Mouse (Mus musculus) intestine, embryonic 14.5 days (tissue): ENCODE results near the gene Mical2. TPM values are rescaled to one million over a fixed set of nuclear protein-coding genes. Genes with fewer than 3 reads are reported as not detected.

Source experiments
- ATAC-seq: fragments of 200-750 bp; cut with Nextera tagmentation; replicated peaks from 2 replicates; pipeline ENCODE4 v1.8.0; 2017; ENCODE audit warnings: low read depth, moderate number of reproducible peaks, moderate TSS enrichment, moderate library complexity; ENCODE audit not compliant: low FRiP score, low TSS enrichment
- DNase-seq: peaks from one replicate; pipeline ENCODE4 v3.0.0-alpha.2; 2018; ENCODE audit warnings: low spot score
- H3K27ac ChIP-seq: fragments of 300-500 bp; sonication (generic); 2 replicates; pipeline ENCODE4 v1.5.1; 2014; ENCODE audit warnings: low read depth, mild to moderate bottlenecking, control low read depth
- H3K27me3 ChIP-seq: fragments of 300-500 bp; sonication (generic); replicated peaks from 2 replicates; pipeline ENCODE4 v1.6.1; 2014; ENCODE audit warnings: low read length, control low read depth; ENCODE audit not compliant: control insufficient read depth, insufficient read depth
- H3K36me3 ChIP-seq: fragments of 300-500 bp; sonication (generic); 2 replicates; pipeline ENCODE4 v1.6.1; 2014; ENCODE audit warnings: low read length, control low read depth; ENCODE audit not compliant: control insufficient read depth, insufficient read depth
- H3K4me1 ChIP-seq: fragments of 300-500 bp; sonication (generic); replicated peaks from 2 replicates; pipeline ENCODE4 v1.6.1; 2014; ENCODE audit warnings: low read length, control low read depth, mixed read lengths; ENCODE audit not compliant: control insufficient read depth, insufficient read depth
- H3K4me2 ChIP-seq: fragments of 300-500 bp; sonication (generic); 2 replicates; pipeline ENCODE4 v1.6.1; 2014; ENCODE audit warnings: low read length
- H3K4me3 ChIP-seq: fragments of 300-500 bp; sonication (generic); 2 replicates; pipeline ENCODE4 v1.5.1; 2014; ENCODE audit warnings: low read depth, low read length, control low read depth, mixed read lengths
- H3K9ac ChIP-seq: fragments of 300-500 bp; sonication (generic); 2 replicates; pipeline ENCODE4 v1.6.1; 2014; ENCODE audit warnings: mild to moderate bottlenecking, low read length
- H3K9me3 ChIP-seq: fragments of 300-500 bp; sonication (generic); 2 replicates; pipeline ENCODE4 v1.6.1; 2016; ENCODE audit warnings: low read length, control low read depth; ENCODE audit not compliant: control insufficient read depth
- WGBS: fragments of 180-500 bp; shearing (Covaris S2); extraction: QIAGEN DNeasy Blood & Tissue Kit; methylation state at CpG from one replicate; pipeline ENCODE4 v1.1.7; 2014; 5-methylcytosine and 5-hydroxymethylcytosine counted together
- polyA plus RNA-seq: library from polyadenylated mRNA; unstranded; fragments of >200 nt; fragmentation: Nextera tagmentation; extraction: Ambion mirVana; gene quantifications from 2 replicates; pipeline ENCODE4 v1.2.1, GENCODE M21; 2014

The Mical2 gene
- polyA plus RNA-seq, 1 experiment from 2014 or later: 18.2 TPM

GRCm38 (mm10) chr7:112298871-112299422, 73.3 kb downstream of the Mical2 start:
- no peak overlapping the region for H3K27ac ChIP-seq
- no peak overlapping the region for H3K4me2 ChIP-seq
- 76% methylated on average over 3 of the region's 3 CpGs for WGBS
- no peaks in the 10 kb centered on the region for H3K36me3 ChIP-seq
- H3K4me1 ChIP-seq: peaks cover 16% of the 10 kb centered on the region
- no peak for DNase-seq
- no peak overlapping the region for H3K9ac ChIP-seq
- H3K27me3 ChIP-seq: no peaks in the 10 kb centered on the region
- no peak for ATAC-seq
- H3K9me3 ChIP-seq: no peaks in the 10 kb centered on the region
- H3K4me3 ChIP-seq: no peak overlapping the region

GRCm38 (mm10) chr7:112299521-112300096, 74.0 kb downstream of the Mical2 start:
- no peak for ATAC-seq
- DNase-seq: no peak
- no peak overlapping the region for H3K4me2 ChIP-seq
- H3K27me3 ChIP-seq: no peaks in the 10 kb centered on the region
- no peak overlapping the region for H3K9ac ChIP-seq
- H3K4me1 ChIP-seq: peaks cover 16% of the 10 kb centered on the region
- WGBS: 63% methylated on average over 10 of the region's 10 CpGs
- no peaks in the 10 kb centered on the region for H3K9me3 ChIP-seq
- no peak overlapping the region for H3K27ac ChIP-seq
- H3K4me3 ChIP-seq: no peak overlapping the region
- H3K36me3 ChIP-seq: no peaks in the 10 kb centered on the region

- Histone ChIP-seq H3K36me3 (no peaks in the 10 kb centered on the region), H3K9me3 (no peaks in the 10 kb centered on the region), H3K4me1 (peaks cover 16% of the 10 kb centered on the region), H3K4me3 (no peak overlapping the region), H3K27ac (no peak overlapping the region), H3K4me2 (no peak overlapping the region), H3K27me3 (no peaks in the 10 kb centered on the region), H3K9ac (no peak overlapping the region)
- 80% methylated on average over 5 of the region's 5 CpGs for WGBS
- DNase-seq (no peak), ATAC-seq (no peak)
These were observed 74.5 kb downstream of the Mical2 start for GRCm38 (mm10) chr7:112300141-112300540.

GRCm38 (mm10) chr7:112301052-112301451, 75.4 kb downstream of the Mical2 start:
- Histone ChIP-seq H3K4me3 (no peak overlapping the region), H3K4me1 (peaks cover 16% of the 10 kb centered on the region), H3K9ac (no peak overlapping the region), H3K9me3 (no peaks in the 10 kb centered on the region), H3K36me3 (no peaks in the 10 kb centered on the region), H3K27ac (no peak overlapping the region), H3K27me3 (no peaks in the 10 kb centered on the region), H3K4me2 (no peak overlapping the region)
- ATAC-seq: no peak
- DNase-seq: no peak

GRCm38 (mm10) chr7:112304382-112304781, 78.7 kb downstream of the Mical2 start:
- H3K27me3 ChIP-seq: no peaks in the 10 kb centered on the region
- no peaks in the 10 kb centered on the region for H3K9me3 ChIP-seq
- H3K9ac ChIP-seq: no peak overlapping the region
- WGBS: 80% methylated on average over 8 of the region's 8 CpGs
- H3K4me3 ChIP-seq: no peak overlapping the region
- H3K36me3 ChIP-seq: no peaks in the 10 kb centered on the region
- no peak for ATAC-seq
- no peak for DNase-seq
- H3K27ac ChIP-seq: no peak overlapping the region
- H3K4me2 ChIP-seq: no peak overlapping the region
- H3K4me1 ChIP-seq: 0 out of 2 replicates have a peak, but pooled peaks cover 3% of the 10 kb centered on the region

- H3K9ac ChIP-seq: no peak overlapping the region
- no peaks in the 10 kb centered on the region for H3K36me3 ChIP-seq
- WGBS: 73% methylated on average over 11 of the region's 11 CpGs
- DNase-seq (no peak), ATAC-seq (peak; percentile 41; the same call in 1 of the 2 replicates)
- H3K4me1 ChIP-seq: no peaks in the 10 kb centered on the region
- H3K9me3 ChIP-seq: no peaks in the 10 kb centered on the region
- H3K27me3 ChIP-seq: no peaks in the 10 kb centered on the region
- H3K4me3 ChIP-seq: no peak overlapping the region
- H3K27ac ChIP-seq: no peak overlapping the region
- H3K4me2 ChIP-seq: no peak overlapping the region
These were observed 83.8 kb downstream of the Mical2 start for GRCm38 (mm10) chr7:112309289-112310016.

- no peaks in the 10 kb centered on the region for H3K9me3 ChIP-seq
- H3K27me3 ChIP-seq: no peaks in the 10 kb centered on the region
- no peak overlapping the region for H3K27ac ChIP-seq
- no peak overlapping the region for H3K4me3 ChIP-seq
- DNase-seq: no peak
- no peak overlapping the region for H3K9ac ChIP-seq
- no peaks in the 10 kb centered on the region for H3K4me1 ChIP-seq
- H3K36me3 ChIP-seq: no peaks in the 10 kb centered on the region
- ATAC-seq: no peak
- WGBS: 69% methylated on average over 4 of the region's 4 CpGs
- no peak overlapping the region for H3K4me2 ChIP-seq
These were observed 84.3 kb downstream of the Mical2 start for GRCm38 (mm10) chr7:112310017-112310360.

GRCm38 (mm10) chr7:112313211-112313610, 87.6 kb downstream of the Mical2 start:
- ATAC-seq (no peak), DNase-seq (no peak)
- Histone ChIP-seq H3K9me3 (no peaks in the 10 kb centered on the region), H3K4me1 (no peaks in the 10 kb centered on the region), H3K4me2 (no peak overlapping the region), H3K27me3 (no peaks in the 10 kb centered on the region), H3K4me3 (no peak overlapping the region), H3K27ac (no peak overlapping the region), H3K36me3 (no peaks in the 10 kb centered on the region), H3K9ac (no peak overlapping the region)
- 70% methylated on average over 5 of the region's 5 CpGs for WGBS

- WGBS: 53% methylated on average over 5 of the region's 5 CpGs
- ATAC-seq: no peak
- no peaks in the 10 kb centered on the region for H3K4me1 ChIP-seq
- no peaks in the 10 kb centered on the region for H3K27me3 ChIP-seq
- H3K9ac ChIP-seq: no peak overlapping the region
- no peaks in the 10 kb centered on the region for H3K9me3 ChIP-seq
- H3K36me3 ChIP-seq: no peaks in the 10 kb centered on the region
- no peak overlapping the region for H3K4me3 ChIP-seq
- no peak for DNase-seq
- no peak overlapping the region for H3K4me2 ChIP-seq
- no peak overlapping the region for H3K27ac ChIP-seq
These were observed 88.0 kb downstream of the Mical2 start for GRCm38 (mm10) chr7:112313670-112314069.
